Mouse (Mus musculus) stomach, embryonic 16.5 days (tissue): Measurements from ENCODE around the gene Ggt6. TPM values are rescaled to one million over a fixed set of nuclear protein-coding genes. Genes with fewer than 3 reads are reported as not detected.

Experiments used
- ATAC-seq: fragments of 200-750 bp; cut with Nextera tagmentation; 2 replicates; pipeline ENCODE4 v1.8.0; 2017; ENCODE audit warnings: moderate number of reproducible peaks, moderate TSS enrichment; ENCODE audit not compliant: insufficient read depth, low FRiP score
- H3K27ac ChIP-seq: fragments of 300-500 bp; sonication (generic); 2 replicates; pipeline ENCODE4 v1.5.1; 2014; ENCODE audit warnings: low read length
- H3K27me3 ChIP-seq: fragments of 300-500 bp; sonication (generic); 2 replicates; pipeline ENCODE4 v1.6.1; 2014; ENCODE audit warnings: low read length, control low read depth, mixed read lengths; ENCODE audit not compliant: control insufficient read depth, insufficient read depth
- H3K36me3 ChIP-seq: fragments of 300-500 bp; sonication (generic); 2 replicates; pipeline ENCODE4 v1.6.1; 2014; ENCODE audit warnings: low read length; ENCODE audit not compliant: control insufficient read depth, insufficient read depth
- H3K4me1 ChIP-seq: fragments of 300-500 bp; sonication (generic); 2 replicates; pipeline ENCODE4 v1.6.1; 2014; ENCODE audit warnings: low read length, control low read depth, mixed read lengths; ENCODE audit not compliant: control insufficient read depth, insufficient read depth
- H3K4me2 ChIP-seq: fragments of 300-500 bp; sonication (generic); 2 replicates; pipeline ENCODE4 v1.6.1; 2014; ENCODE audit warnings: low read depth, low read length, mixed read lengths
- H3K4me3 ChIP-seq: fragments of 300-500 bp; sonication (generic); replicated peaks from 2 replicates; pipeline ENCODE4 v1.5.1; 2014; ENCODE audit warnings: mild to moderate bottlenecking, low read length
- H3K9ac ChIP-seq: fragments of 300-500 bp; sonication (generic); 2 replicates; pipeline ENCODE4 v1.6.1; 2014; ENCODE audit warnings: low read length
- H3K9me3 ChIP-seq: fragments of 300-500 bp; sonication (generic); replicated peaks from 2 replicates; pipeline ENCODE4 v1.6.1; 2016; ENCODE audit warnings: low read length, control low read depth; ENCODE audit not compliant: control insufficient read depth
- WGBS: fragments of 180-500 bp; shearing (Covaris S2); extraction: QIAGEN DNeasy Blood & Tissue Kit; methylation state at CpG from one replicate; pipeline ENCODE4 v1.1.7; 2014; 5-methylcytosine and 5-hydroxymethylcytosine counted together
- polyA plus RNA-seq: library from polyadenylated mRNA; unstranded; fragments of >200 nt; fragmentation: Nextera tagmentation; extraction: Ambion mirVana; gene quantifications from 2 replicates; pipeline ENCODE4 v1.2.1, GENCODE M21; 2015

Gene Ggt6
- polyA plus RNA-seq = 8.1 and 8.9 TPM in 2 replicates

GRCm38 (mm10) chr11:72434963-72435693 is at the start of gene Ggt6:
TSS of gene Ggt6 (plus strand) at chr11:72435526.
- Histone ChIP-seq H3K27me3 (no peaks in the 10 kb centered on the region), H3K27ac (peak within 1 kb of the TSS; percentile 60), H3K4me1 (peaks cover 15% of the 10 kb centered on the region; the same call in 1 of the 2 replicates), H3K4me2 (peak within 1 kb of the TSS; percentile 22), H3K4me3 (peak within 1 kb of the TSS; percentile 19; the same call in 1 of the 2 replicates), H3K9ac (peak within 1 kb of the TSS; percentile 35), H3K9me3 (no peaks in the 10 kb centered on the region), H3K36me3 (no peaks in the 10 kb centered on the region)
- ATAC-seq = peak; percentile 79
- 47% methylated on average over 11 of the region's 11 CpGs for WGBS

- no peak for ATAC-seq
- no peaks in the 10 kb centered on the region for H3K27me3 ChIP-seq
- no peak overlapping the region for H3K4me2 ChIP-seq
- H3K9ac ChIP-seq = no peak overlapping the region
- no peak overlapping the region for H3K27ac ChIP-seq
- H3K9me3 ChIP-seq = no peaks in the 10 kb centered on the region
- H3K4me3 ChIP-seq = no peak overlapping the region
- 94% methylated on average over 6 of the region's 6 CpGs for WGBS
- no peaks in the 10 kb centered on the region for H3K4me1 ChIP-seq
- no peaks in the 10 kb centered on the region for H3K36me3 ChIP-seq
Observed at GRCm38 (mm10) chr11:72388113-72388529, 47.2 kb upstream of the Ggt6 start.

- Histone ChIP-seq H3K27me3 (no peaks in the 10 kb centered on the region), H3K9me3 (no peaks in the 10 kb centered on the region), H3K4me3 (no peak overlapping the region), H3K4me2 (no peak overlapping the region), H3K9ac (no peak overlapping the region), H3K4me1 (peaks cover 3% of the 10 kb centered on the region; the same call in 1 of the 2 replicates), H3K36me3 (no peaks in the 10 kb centered on the region), H3K27ac (no peak overlapping the region)
- WGBS = 71% methylated on average over 7 of the region's 7 CpGs
- no peak for ATAC-seq
Observed at GRCm38 (mm10) chr11:72389407-72390142, 45.8 kb upstream of the Ggt6 start.

GRCm38 (mm10) chr11:72391181-72391580 is 44.1 kb upstream of the Ggt6 start:
- no peak overlapping the region for H3K4me3 ChIP-seq
- no peak overlapping the region for H3K4me2 ChIP-seq
- no peak for ATAC-seq
- H3K4me1 ChIP-seq = peaks cover 5% of the 10 kb centered on the region; the same call in 1 of the 2 replicates
- WGBS = 87% methylated on average over 13 of the region's 13 CpGs
- H3K9me3 ChIP-seq = no peaks in the 10 kb centered on the region
- no peaks in the 10 kb centered on the region for H3K27me3 ChIP-seq
- no peak overlapping the region for H3K27ac ChIP-seq
- H3K9ac ChIP-seq = no peak overlapping the region
- H3K36me3 ChIP-seq = no peaks in the 10 kb centered on the region

- Histone ChIP-seq H3K27me3 (no peaks in the 10 kb centered on the region), H3K4me2 (no peak overlapping the region), H3K9me3 (no peaks in the 10 kb centered on the region), H3K4me1 (peaks cover 26% of the 10 kb centered on the region), H3K9ac (no peak overlapping the region), H3K4me3 (no peak overlapping the region), H3K27ac (0 out of 2 replicates have a peak overlapping the region, but pooled peaks have one; percentile 26), H3K36me3 (no peaks in the 10 kb centered on the region)
- 78% methylated on average over 3 of the region's 3 CpGs for WGBS
- no peak for ATAC-seq
Observed at GRCm38 (mm10) chr11:72393243-72393642, 42.1 kb upstream of the Ggt6 start.

- Histone ChIP-seq H3K9ac (no peak overlapping the region), H3K27me3 (no peaks in the 10 kb centered on the region), H3K4me1 (peaks cover 26% of the 10 kb centered on the region), H3K4me2 (no peak overlapping the region), H3K4me3 (no peak overlapping the region), H3K27ac (0 out of 2 replicates have a peak overlapping the region, but pooled peaks have one; percentile 26), H3K36me3 (no peaks in the 10 kb centered on the region), H3K9me3 (no peaks in the 10 kb centered on the region)
- 0 out of 2 replicates have a peak, but pooled peaks have one; percentile 11 for ATAC-seq
- WGBS = 40% methylated on average over 5 of the region's 5 CpGs
Observed at GRCm38 (mm10) chr11:72393669-72394068, 41.7 kb upstream of the Ggt6 start.

- H3K9ac ChIP-seq = no peak overlapping the region
- 63% methylated on average over 2 of the region's 2 CpGs for WGBS
- H3K36me3 ChIP-seq = no peaks in the 10 kb centered on the region
- ATAC-seq = no peak
- no peak overlapping the region for H3K27ac ChIP-seq
- no peaks in the 10 kb centered on the region for H3K9me3 ChIP-seq
- H3K4me2 ChIP-seq = no peak overlapping the region
- H3K4me1 ChIP-seq = peaks cover 26% of the 10 kb centered on the region
- H3K4me3 ChIP-seq = no peak overlapping the region
- no peaks in the 10 kb centered on the region for H3K27me3 ChIP-seq
Observed at GRCm38 (mm10) chr11:72394694-72395093, 40.6 kb upstream of the Ggt6 start.

- H3K27ac ChIP-seq = no peak overlapping the region
- no peak overlapping the region for H3K4me2 ChIP-seq
- no peak for ATAC-seq
- no peaks in the 10 kb centered on the region for H3K9me3 ChIP-seq
- peaks cover 26% of the 10 kb centered on the region for H3K4me1 ChIP-seq
- H3K4me3 ChIP-seq = no peak overlapping the region
- WGBS = 64% methylated on average over 6 of the region's 6 CpGs
- H3K27me3 ChIP-seq = no peaks in the 10 kb centered on the region
- H3K9ac ChIP-seq = no peak overlapping the region
- peaks cover 5% of the 10 kb centered on the region; the same call in 1 of the 2 replicates for H3K36me3 ChIP-seq
Observed at GRCm38 (mm10) chr11:72395652-72396051, 39.7 kb upstream of the Ggt6 start.

GRCm38 (mm10) chr11:72396621-72397020 is 38.7 kb upstream of the Ggt6 start:
- Histone ChIP-seq H3K27me3 (no peaks in the 10 kb centered on the region), H3K27ac (peak overlapping the region; percentile 81), H3K9me3 (no peaks in the 10 kb centered on the region), H3K4me3 (no peak overlapping the region), H3K9ac (0 out of 2 replicates have a peak overlapping the region, but pooled peaks have one; percentile 1), H3K36me3 (peaks cover 5% of the 10 kb centered on the region; the same call in 1 of the 2 replicates), H3K4me2 (peak overlapping the region; percentile 10; the same call in 1 of the 2 replicates), H3K4me1 (peaks cover 26% of the 10 kb centered on the region)
- ATAC-seq = peak; percentile 67
- 53% methylated on average over 7 of the region's 7 CpGs for WGBS
